Mouse (Mus musculus): ENCODE results near the gene P3h4. TPM values are rescaled to one million over a fixed set of nuclear protein-coding genes. Genes with fewer than 3 reads are reported as not detected.

P3h4 gene
- polyA plus RNA-seq, 1 experiment: 5.7 TPM

DNA sequence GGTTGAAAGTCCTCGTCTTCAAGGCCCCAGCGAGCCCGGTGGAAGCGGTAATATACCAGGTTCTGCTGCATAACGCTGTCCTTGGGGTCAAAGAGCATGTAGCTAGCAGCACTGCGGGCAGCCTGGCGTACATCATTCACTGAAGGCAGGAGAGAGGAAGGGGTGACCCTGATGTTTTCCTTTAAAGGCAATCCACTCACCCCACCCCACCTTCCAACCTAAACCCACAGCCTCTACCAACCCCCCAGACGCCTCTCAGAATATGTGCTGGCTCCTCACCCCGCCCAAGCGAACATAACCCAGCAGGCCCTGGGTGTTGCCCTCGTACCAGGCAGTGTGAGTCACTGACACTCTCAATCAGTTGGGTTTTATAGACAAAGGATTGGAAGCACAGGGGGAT is 2.9 kb downstream of the P3h4 start:
- DNase-seq (ENCODE audit: low read depth, low spot score): no peak

DNA sequence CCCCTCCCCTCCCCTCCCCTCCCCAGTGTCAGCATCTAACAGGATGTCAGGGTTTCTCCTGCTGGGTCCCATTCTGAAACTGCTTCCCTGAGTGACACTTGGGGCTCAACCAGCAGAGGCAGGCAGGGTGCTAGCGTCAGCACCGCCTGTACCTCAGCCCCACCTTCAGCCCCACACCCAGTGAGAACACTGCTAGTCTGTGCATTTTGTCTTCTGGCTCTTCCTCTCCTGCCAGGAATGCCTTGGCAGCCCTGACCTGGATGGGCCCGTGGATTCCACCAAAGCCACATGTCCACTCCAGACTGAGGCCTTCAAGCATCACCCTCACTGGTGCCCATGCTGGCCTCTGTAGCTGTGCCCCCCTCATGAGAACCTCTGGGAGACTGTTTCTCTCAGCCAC is 5.0 kb downstream of the P3h4 start:
- DNase-seq (ENCODE audit: low read depth, low spot score): no peak
- 64% methylated on average over 3 of the region's 3 CpGs for WGBS

More for the DNA sequence above, 2.9 kb downstream of the P3h4 start:
- WGBS: 19% methylated on average over 11 of the region's 11 CpGs

DNA sequence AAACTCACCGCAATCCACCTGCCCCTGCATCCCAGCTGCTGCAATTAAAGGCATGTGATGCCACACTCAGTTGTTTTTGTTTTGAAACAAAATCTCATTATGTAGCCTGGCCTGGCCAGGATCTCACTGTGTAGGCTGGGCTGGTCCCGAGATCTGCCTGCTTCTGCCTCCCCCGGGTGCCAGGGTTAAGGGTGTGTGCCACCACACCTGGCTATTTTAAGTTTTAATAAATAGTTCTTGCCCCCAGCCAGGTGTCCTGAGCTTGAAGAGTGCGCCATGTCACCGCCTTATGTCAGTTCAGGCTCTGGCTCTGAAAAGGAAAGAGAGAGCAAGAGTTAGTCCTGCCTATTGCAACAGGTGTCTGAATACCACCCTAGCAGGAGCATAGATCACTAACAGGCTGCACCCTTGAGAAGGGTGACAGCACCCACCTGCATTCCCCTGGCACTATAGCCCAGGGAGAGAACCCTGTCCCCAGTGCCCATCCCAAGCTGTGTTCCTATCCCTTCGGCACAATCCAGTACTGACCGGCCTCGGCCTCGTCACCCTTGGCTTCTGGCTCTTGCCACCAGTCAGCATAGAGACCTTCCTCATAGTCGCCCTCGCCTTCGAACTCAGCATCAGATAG is 5.7 kb downstream of the P3h4 start:
- 91% methylated on average over 12 of the region's 12 CpGs for WGBS
- DNase-seq (ENCODE audit: low read depth, low spot score): no peak

DNA sequence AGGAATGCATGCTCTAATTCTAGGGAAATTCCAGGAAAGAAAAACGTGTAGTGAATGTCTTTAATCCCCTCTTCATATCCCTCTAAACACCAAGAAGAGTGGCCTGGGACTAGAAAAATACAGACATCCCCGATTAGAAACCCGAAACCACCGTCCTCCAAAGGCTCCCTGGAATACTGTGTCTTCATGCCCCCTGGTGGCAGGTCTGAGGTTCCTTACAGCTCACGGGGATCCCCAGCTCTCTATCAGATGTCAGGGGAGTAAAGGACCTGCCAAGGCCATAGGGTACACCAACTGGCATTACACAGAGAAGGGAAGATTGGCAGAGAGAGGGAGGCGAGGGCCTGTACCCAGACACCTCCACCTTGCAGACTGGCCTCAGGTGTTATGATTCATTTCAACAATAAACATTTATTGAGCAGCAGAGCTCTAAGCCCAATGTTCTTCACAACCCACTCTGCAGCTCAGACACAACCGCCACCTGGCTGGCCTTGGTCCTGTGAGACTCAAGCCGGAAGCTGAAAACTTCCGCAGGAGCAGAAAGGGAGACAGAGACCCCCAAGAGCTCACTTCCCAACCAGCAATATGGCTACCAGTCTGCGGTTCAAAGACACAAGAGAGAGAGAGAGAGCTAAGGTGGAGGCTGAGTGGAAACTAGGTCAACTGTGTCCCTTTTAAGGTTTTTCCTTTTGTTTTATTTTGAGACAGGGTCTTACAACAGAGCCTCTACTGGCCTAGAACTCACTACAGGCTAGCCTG is 6.4 kb downstream of the P3h4 start:
- DNase-seq (ENCODE audit: low read depth, low spot score): no peak
- WGBS: 23% methylated on average over 10 of the region's 10 CpGs

DNA sequence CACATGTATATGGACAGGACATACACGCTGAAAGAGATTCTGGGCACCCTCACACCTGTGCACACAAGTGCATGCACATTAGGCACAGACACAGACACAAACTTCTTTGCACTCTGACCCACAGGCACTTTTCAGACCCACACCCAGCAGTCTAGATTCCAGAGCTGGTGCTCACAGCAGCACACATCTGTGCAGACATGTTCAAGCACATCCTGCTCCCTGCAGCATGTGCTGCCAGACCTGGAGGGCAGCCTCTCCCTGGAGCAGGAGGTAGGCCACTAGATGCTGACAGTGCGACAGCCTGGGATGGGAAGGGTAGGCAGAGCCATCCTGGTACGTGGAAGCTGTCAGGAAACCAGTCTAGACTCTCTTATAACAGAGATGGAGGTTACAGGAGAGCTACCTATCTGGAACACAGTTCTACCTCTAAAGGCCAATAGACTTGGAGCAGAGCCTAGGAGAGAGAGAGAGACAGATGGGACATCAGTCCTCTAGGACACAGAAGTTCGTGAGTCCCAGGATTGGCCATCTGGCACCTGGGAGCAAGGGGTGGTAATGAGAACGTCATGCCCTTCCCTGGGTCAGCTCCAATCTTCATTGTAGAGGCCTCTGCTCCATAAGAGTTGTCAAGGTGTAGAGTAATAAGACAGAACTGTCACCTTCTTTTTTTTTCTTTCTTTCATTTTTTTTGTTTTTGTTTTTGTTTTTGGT is 7.5 kb downstream of the P3h4 start:
- WGBS: 79% methylated on average over 5 of the region's 5 CpGs
- DNase-seq (ENCODE audit: low read depth, low spot score): no peak

DNA sequence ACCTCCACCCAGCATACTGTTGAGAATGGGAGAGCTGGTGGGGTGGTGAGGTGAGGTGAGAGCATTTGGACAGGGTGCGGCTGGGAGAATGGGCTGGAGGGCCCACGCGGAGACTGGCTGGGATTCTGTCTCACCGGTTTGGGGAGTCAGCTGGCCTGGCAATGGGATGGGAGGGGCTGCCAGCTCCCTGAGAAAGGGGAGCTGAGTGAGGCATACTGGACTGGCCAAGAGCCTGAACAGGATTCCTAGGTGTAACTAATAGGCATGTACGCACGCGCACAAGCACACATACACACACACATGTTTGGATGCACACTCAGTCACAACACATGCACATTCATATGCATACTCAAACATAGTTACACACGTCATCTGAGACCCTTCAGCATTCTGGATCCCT is 8.4 kb downstream of the P3h4 start:
- no peak for DNase-seq (ENCODE audit: low read depth, low spot score)
- 79% methylated on average over 8 of the region's 8 CpGs for WGBS

DNA sequence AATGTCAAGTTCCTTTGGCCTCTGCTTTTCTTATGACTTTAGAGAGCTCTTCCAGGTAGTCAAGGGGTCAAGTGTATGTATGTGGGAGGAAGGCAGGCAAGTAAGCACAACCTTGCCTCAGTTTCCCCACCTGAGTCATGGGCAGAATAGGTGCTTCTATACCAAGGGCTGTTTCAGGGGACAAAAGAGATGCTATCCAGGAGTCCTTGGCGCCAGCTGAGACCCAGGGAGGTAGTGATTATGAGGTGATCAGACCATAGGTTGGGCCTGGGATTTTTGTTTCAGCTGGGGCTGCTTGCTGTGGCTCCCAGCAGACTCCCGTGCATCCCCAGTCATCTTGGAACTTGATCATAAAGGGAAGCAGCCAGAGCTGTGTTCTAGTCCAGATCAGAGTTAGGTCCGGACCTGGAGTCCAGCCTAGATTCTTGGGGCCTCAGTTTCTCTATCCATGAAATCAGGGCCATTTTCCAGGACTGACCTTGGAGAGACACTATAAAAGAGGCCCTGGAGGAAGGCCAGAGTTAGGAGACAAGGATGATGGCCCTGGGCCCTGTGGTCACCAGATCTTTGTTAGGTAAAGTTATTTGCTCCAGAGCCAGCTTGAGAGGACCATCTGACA is 10.1 kb downstream of the P3h4 start:
- DNase-seq (ENCODE audit: low read depth, low spot score): no peak
- 94% methylated on average over 3 of the region's 3 CpGs for WGBS

DNA sequence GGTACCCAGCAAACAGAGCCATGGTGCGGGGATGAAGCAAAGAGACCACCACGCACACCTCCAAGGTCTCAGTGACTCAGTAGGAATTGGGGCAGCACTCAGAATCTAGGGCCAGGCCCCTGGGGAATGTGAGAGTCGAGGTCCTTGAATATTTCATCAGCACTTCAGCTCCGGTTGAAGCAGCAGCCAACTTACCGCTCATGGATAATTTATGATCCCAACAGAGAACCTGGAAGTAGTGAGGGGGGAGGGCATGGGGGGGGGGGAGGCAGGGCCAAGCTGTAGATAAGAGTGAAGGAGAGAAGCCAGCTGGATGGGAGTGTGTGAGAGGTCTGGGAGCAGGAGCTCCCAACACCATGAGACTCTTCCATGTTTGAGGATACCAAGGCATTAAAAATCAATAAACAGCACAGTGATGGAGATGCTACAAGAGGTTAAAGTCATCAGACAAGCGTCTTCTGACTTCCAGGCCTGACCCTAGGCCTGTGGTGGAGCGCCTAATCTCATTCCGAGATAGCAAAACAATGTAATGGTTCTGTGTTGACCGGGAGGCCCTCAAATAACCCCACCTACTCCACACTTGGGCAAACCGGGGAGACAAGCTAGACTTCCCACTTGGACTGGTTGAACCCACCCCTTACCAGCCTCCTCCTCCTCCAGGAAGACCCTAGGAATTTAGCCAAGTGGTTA is 11.0 kb downstream of the P3h4 start:
- WGBS: 43% methylated on average over 10 of the region's 10 CpGs
- no peak for DNase-seq (ENCODE audit: low read depth, low spot score)

DNA sequence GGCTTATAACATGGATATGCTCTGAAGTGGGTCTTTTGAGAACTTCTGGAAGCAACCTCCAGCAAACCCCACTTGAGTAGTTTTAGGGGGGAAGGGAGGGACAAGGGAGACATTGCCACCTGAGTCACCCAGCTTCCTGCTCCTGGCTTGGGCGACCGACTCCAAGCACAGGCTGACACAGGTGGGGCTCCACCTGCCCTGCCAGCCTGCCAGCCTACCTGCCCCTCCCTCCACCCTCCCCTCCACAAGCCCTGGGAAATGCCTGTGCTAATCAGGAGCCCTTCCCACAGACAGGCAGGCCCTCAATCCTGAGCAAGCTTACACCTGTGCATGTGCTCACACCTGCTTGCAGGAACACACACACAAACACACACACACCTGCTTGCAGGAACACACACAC is 12.0 kb downstream of the P3h4 start:
- DNase-seq (ENCODE audit: low read depth, low spot score): no peak
- 34% methylated on average over 2 of the region's 2 CpGs for WGBS

DNA sequence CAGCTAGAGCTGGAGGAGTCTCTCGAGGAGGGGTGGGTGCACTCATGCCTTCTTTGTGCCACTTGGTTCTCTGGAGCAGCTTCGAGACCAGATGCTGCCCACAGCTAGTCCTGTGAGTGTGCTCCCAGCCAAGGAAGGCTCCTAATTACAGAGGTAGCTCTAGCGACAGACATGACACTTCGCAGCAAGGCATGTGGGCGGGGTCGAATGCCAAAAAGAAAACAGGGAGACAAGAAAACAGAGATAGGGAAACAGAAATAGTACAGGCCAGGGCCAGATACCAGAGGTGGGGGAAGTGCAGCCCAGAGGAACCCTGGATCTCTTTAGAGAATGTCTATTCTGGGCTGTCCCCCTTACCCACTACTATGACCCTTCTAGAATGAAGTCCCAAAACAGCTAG is 12.4 kb downstream of the P3h4 start:
- 26% methylated on average over 6 of the region's 6 CpGs for WGBS
- DNase-seq (ENCODE audit: low read depth, low spot score): no peak

DNA sequence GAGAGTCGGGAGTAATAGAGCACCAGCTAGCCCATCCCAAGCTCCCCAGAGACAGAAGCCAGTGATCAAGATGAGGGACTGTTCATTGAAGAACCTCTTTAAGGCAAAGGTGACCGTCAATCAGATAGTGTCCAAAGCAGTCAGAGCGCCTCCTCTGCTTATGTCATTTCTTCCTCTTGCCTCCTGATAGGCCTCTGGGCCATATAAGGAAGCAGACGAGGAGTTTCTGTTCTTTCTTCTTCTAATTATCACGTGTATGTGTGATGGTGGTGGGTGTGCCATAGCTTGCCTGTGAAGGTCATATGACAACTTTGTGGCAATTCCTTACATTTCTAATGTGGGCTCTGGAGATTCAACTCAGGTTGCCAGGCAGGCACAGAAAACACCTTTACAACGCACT is 13.8 kb downstream of the P3h4 start:
- WGBS: 48% methylated on average over 6 of the region's 6 CpGs
- DNase-seq (ENCODE audit: low read depth, low spot score): no peak

DNA sequence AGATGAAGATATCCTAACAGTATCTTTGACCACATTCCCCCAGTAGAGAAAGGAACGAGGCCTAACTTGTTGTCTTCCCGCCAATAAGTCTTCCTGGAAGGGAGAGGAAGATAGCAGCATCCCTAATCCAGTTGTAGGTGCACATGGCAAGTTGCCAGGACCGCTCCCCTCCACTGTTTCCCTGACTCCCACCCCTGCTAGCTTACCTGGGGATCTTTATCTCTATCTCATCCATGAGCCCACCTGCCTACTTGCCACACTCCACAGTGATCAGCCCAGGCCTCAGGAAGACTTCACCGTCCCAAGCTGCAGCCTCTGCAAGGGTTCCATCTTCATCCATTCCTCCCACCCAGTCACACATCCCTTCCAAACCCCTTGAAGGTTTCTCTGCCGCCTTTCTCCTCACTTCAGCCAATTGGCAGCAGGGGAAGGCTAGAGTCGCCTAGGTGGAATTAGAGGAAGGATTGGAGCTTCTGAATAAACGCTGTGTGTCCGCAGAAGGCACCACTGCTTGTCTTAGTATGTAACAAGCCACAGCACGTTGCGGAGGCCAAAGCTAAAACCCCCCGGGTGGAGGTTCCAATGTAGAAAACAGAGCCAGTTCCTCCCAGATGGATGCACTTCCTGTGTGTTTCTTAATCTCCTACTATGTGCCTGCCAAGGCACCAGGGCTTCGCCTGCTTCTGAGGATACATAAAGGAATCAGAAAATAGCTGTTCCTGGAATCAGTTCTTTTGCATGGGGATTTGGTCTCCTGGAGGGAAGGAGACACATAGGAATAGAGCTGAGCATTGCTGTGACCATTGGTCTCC is 14.7 kb downstream of the P3h4 start:
- WGBS: 76% methylated on average over 12 of the region's 12 CpGs
- no peak for DNase-seq (ENCODE audit: low read depth, low spot score)

DNA sequence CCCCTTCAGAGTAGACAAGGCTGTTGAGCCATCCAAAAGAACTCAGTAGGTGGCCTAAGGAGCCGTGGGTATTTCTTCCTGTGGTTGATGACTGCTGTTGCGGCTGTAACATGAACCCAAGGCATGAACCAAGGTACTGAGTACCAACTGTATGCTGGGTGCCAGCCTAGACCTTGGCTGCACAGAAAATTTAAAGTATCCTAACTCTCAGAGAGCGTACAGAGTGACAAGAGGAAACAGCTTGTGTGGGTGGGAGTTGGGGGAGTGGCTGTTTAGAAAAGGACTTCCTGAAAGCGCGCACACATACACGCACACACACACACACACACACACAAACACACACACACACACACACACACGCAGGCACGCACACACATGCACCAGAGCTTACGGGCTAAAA is 15.3 kb downstream of the P3h4 start:
- 73% methylated on average over 9 of the region's 9 CpGs for WGBS
- no peak for DNase-seq (ENCODE audit: low read depth, low spot score)

DNA sequence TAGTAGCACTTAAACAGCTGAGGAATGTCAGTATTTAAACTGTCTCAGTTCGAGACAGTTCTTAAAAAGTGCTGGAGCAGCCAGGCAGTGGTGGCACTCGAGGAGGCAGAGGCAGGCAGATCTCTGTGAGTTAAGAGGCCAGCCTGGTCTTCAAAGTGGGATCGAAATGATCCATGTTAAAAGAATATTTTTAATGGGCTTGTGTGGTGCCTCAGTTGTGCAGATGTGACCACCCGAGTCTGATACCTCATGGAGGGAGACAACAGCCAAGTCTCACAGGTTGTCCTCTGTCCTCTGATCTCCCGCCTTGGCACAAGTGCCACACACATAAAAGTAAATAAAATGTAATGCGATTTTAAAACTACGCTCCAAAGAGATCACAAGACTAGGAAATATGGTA is 16.1 kb downstream of the P3h4 start:
- DNase-seq (ENCODE audit: low read depth, low spot score): no peak
- 76% methylated on average over 7 of the region's 7 CpGs for WGBS

DNA sequence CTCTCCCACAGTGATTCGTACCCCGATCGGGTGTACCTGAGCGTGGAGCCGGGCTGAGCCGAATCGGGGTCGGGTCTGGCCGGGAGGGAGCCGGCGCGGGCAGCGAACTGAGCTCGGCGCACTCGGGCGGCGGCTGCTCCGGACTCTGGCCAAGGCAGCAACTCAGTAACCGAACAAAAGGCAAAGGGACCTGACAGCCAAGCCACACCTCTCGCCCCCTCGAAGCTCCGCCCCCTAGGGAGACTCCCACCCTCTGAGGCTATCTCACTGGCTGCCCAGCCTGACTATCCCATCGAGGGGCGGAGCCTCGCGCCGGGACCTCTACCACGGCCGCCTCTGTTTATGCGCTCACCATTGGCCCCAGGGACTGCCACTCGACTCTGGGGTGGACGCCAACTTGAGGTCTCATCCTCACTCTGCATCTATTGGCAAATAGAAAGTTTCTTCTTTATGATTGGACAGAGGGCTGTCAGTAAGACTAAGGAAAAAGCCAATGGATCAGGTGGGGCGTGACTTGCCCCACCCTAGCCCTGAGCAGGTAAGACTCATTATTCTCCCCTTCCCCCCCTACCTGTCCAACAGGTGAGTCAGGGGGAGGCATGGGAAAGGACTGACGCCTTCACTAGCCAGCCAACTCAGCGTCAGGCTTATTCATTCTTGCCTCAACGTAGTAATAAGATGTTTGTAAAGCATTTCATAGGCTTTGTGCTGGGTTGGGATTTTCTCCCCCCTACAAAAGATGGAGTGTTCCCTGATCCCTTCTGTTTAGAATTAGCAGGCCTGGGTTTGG is 16.8 kb downstream of the P3h4 start, which contains the start of gene Jup:
Gene Jup, minus strand, starts transcription at position 164 of the 790 bp plus-strand sequence.
- 1% methylated on average over 37 of the region's 37 CpGs for WGBS
- DNase-seq (ENCODE audit: low read depth, low spot score): peak; percentile 99

DNA sequence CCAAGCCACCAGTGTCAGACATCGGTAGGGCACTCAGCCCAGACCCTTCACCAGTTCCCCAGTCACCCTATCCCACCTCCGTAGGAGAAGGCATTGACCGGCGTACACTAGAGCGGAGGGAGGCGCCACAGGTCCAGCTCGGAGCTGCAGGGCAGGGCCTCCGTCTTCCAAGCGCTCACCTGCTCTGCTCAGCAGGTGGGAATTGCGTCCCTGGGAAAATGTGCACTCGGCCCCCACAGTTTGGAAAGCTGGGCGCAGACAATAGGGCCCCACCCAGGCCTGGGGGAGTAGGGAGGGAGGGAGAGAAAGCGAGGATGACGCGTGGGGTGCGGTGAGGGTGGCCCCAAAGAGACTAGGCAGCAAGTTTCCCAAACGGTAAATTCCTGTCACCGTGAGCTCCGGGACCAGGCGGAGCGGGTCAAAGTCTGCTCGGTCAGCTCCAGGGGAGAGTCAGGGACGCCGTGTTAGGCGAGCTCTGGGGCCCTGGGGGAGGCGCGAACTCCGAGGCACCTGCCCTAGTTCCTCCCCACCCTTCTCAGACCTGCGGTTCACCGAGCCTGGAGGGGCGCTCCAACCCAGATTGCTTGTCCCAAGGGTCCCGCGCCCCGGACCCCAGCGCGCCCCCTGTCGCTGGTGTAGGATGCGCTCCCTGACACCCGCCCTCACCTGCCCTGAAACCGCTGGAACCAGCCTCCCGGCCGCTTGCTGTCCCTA is 17.6 kb downstream of the P3h4 start:
- DNase-seq (ENCODE audit: low read depth, low spot score): no peak
- WGBS: 1% methylated on average over 42 of the region's 42 CpGs

DNA sequence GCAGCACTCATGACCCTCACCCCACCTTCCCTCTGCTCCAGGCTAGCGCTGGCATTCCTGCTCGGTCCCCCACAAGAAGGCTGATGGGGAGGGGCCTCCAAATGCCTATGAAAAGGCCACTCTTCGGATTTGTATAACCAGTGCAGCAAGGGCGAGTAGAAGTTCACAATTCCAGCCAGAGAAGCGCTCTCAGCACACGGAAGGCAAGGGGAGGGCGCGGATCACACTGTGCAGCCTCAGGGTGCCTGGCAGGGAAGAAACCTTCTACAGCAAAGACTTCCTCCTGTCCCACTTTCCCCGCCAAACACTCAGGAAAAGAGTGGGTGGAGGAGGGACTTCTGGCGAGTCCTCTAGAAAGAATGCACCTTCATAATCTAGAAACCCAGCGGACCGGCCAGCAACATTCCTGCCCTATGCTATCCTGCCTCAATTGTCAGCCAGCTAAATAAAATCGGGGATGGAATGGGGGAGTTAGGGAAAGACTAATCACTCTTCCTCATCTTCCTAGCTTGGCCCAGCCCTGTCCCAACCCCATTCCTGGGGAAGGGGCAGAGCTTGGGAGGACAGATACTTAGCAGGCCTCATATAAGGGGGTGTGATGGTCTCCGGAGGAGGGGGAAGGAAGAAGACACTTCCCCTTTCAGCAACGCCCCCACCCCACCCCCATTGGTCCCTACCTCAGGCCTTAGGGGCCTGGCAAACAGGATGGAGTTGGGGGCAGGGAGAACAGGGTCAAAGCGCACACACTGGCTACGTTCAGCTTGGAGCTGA is 18.6 kb downstream of the P3h4 start:
- WGBS: 12% methylated on average over 17 of the region's 17 CpGs
- no peak for DNase-seq (ENCODE audit: low read depth, low spot score)
